Mouse (Mus musculus): ENCODE data around the gene Erv3. TPM values are rescaled to one million over a fixed set of nuclear protein-coding genes. Genes with fewer than 3 reads are reported as not detected.

Erv3 gene
- polyA plus RNA-seq, 1 experiment = not detected

- Histone ChIP-seq H3K27ac (ENCODE audit: insufficient read depth, low read depth, low read length) (no peak overlapping the region), H3K27me3 (replicated peaks; ENCODE audit: control insufficient read depth, insufficient read depth, low read length) (no peaks in the 10 kb centered on the region), H3K4me3 (ENCODE audit: insufficient read depth, low read depth, low read length) (no peak overlapping the region), H3K36me3 (ENCODE audit: control insufficient read depth, insufficient read depth, low read length) (no peaks in the 10 kb centered on the region), H3K4me1 (ENCODE audit: control insufficient read depth, insufficient read depth, low read length) (no peaks in the 10 kb centered on the region)
- WGBS = 42% methylated on average over 2 of the region's 2 CpGs
- TF ChIP-seq POLR2A (IDR thresholded peaks at IDR 0.05; ENCODE audit: low read depth, low read length) (no peak), CTCF (conservative IDR thresholded peaks at IDR 0.05; ENCODE audit: insufficient read depth, insufficient read length, low read depth, low read length) (no peak)
- DNase-seq = no peak
Observed at GRCm38 (mm10) chr2:131823931-131824330, 35.6 kb downstream of the Erv3 start.

GRCm38 (mm10) chr2:131822492-131822891 is 37.1 kb downstream of the Erv3 start:
- H3K4me3 ChIP-seq (ENCODE audit: insufficient read depth, low read depth, low read length) = no peak overlapping the region
- H3K36me3 ChIP-seq (ENCODE audit: control insufficient read depth, insufficient read depth, low read length) = no peaks in the 10 kb centered on the region
- DNase-seq = no peak
- H3K27ac ChIP-seq (ENCODE audit: insufficient read depth, low read depth, low read length) = no peak overlapping the region
- H3K4me1 ChIP-seq (ENCODE audit: control insufficient read depth, insufficient read depth, low read length) = no peaks in the 10 kb centered on the region
- no peaks in the 10 kb centered on the region for H3K27me3 ChIP-seq (replicated peaks; ENCODE audit: control insufficient read depth, insufficient read depth, low read length)
- 76% methylated on average over 3 of the region's 3 CpGs for WGBS
- no peak for TF ChIP-seq POLR2A (IDR thresholded peaks at IDR 0.05; ENCODE audit: low read depth, low read length)
- no peak for TF ChIP-seq CTCF (conservative IDR thresholded peaks at IDR 0.05; ENCODE audit: insufficient read depth, insufficient read length, low read depth, low read length)

- Histone ChIP-seq H3K27me3 (replicated peaks; ENCODE audit: control insufficient read depth, insufficient read depth, low read length) (no peaks in the 10 kb centered on the region), H3K27ac (ENCODE audit: insufficient read depth, low read depth, low read length) (no peak overlapping the region), H3K4me1 (ENCODE audit: control insufficient read depth, insufficient read depth, low read length) (no peaks in the 10 kb centered on the region), H3K36me3 (ENCODE audit: control insufficient read depth, insufficient read depth, low read length) (no peaks in the 10 kb centered on the region), H3K4me3 (ENCODE audit: insufficient read depth, low read depth, low read length) (no peak overlapping the region)
- WGBS = 66% methylated on average over 3 of the region's 3 CpGs
- no peak for TF ChIP-seq POLR2A (IDR thresholded peaks at IDR 0.05; ENCODE audit: low read depth, low read length)
- no peak for TF ChIP-seq CTCF (conservative IDR thresholded peaks at IDR 0.05; ENCODE audit: insufficient read depth, insufficient read length, low read depth, low read length)
- DNase-seq = no peak
Observed at GRCm38 (mm10) chr2:131821708-131821990, 37.9 kb downstream of the Erv3 start.

GRCm38 (mm10) chr2:131820932-131821707 is 38.4 kb downstream of the Erv3 start:
- Histone ChIP-seq H3K27me3 (replicated peaks; ENCODE audit: control insufficient read depth, insufficient read depth, low read length) (no peaks in the 10 kb centered on the region), H3K4me1 (ENCODE audit: control insufficient read depth, insufficient read depth, low read length) (no peaks in the 10 kb centered on the region), H3K27ac (ENCODE audit: insufficient read depth, low read depth, low read length) (no peak overlapping the region), H3K36me3 (ENCODE audit: control insufficient read depth, insufficient read depth, low read length) (no peaks in the 10 kb centered on the region), H3K4me3 (ENCODE audit: insufficient read depth, low read depth, low read length) (no peak overlapping the region)
- peak; percentile 78 for DNase-seq
- 32% methylated on average over 6 of the region's 6 CpGs for WGBS
- TF ChIP-seq POLR2A (IDR thresholded peaks at IDR 0.05; ENCODE audit: low read depth, low read length) (no peak), CTCF (conservative IDR thresholded peaks at IDR 0.05; ENCODE audit: insufficient read depth, insufficient read length, low read depth, low read length) (peak; percentile 62)

- Histone ChIP-seq H3K4me3 (ENCODE audit: insufficient read depth, low read depth, low read length) (no peak overlapping the region), H3K4me1 (ENCODE audit: control insufficient read depth, insufficient read depth, low read length) (no peaks in the 10 kb centered on the region), H3K27me3 (replicated peaks; ENCODE audit: control insufficient read depth, insufficient read depth, low read length) (no peaks in the 10 kb centered on the region), H3K27ac (ENCODE audit: insufficient read depth, low read depth, low read length) (no peak overlapping the region), H3K36me3 (ENCODE audit: control insufficient read depth, insufficient read depth, low read length) (no peaks in the 10 kb centered on the region)
- no peak for TF ChIP-seq POLR2A (IDR thresholded peaks at IDR 0.05; ENCODE audit: low read depth, low read length)
- peak; percentile 62 for TF ChIP-seq CTCF (conservative IDR thresholded peaks at IDR 0.05; ENCODE audit: insufficient read depth, insufficient read length, low read depth, low read length)
- peak; percentile 86 for DNase-seq
- 22% methylated on average over 14 of the region's 14 CpGs for WGBS
Observed at GRCm38 (mm10) chr2:131820088-131820675, 39.4 kb downstream of the Erv3 start.

GRCm38 (mm10) chr2:131814327-131814726 is 45.2 kb downstream of the Erv3 start:
- H3K27me3 ChIP-seq (replicated peaks; ENCODE audit: control insufficient read depth, insufficient read depth, low read length) = no peaks in the 10 kb centered on the region
- WGBS = 82% methylated on average over 10 of the region's 10 CpGs
- no peak for DNase-seq
- no peaks in the 10 kb centered on the region for H3K36me3 ChIP-seq (ENCODE audit: control insufficient read depth, insufficient read depth, low read length)
- H3K27ac ChIP-seq (ENCODE audit: insufficient read depth, low read depth, low read length) = no peak overlapping the region
- H3K4me3 ChIP-seq (ENCODE audit: insufficient read depth, low read depth, low read length) = no peak overlapping the region
- TF ChIP-seq POLR2A (IDR thresholded peaks at IDR 0.05; ENCODE audit: low read depth, low read length) (no peak), CTCF (conservative IDR thresholded peaks at IDR 0.05; ENCODE audit: insufficient read depth, insufficient read length, low read depth, low read length) (no peak)
- no peaks in the 10 kb centered on the region for H3K4me1 ChIP-seq (ENCODE audit: control insufficient read depth, insufficient read depth, low read length)

GRCm38 (mm10) chr2:131813437-131813836 is 46.1 kb downstream of the Erv3 start:
- TF ChIP-seq CTCF (conservative IDR thresholded peaks at IDR 0.05; ENCODE audit: insufficient read depth, insufficient read length, low read depth, low read length) (no peak), POLR2A (IDR thresholded peaks at IDR 0.05; ENCODE audit: low read depth, low read length) (no peak)
- H3K36me3 ChIP-seq (ENCODE audit: control insufficient read depth, insufficient read depth, low read length) = no peaks in the 10 kb centered on the region
- 90% methylated on average over 1 of the region's 1 CpGs for WGBS

More at GRCm38 (mm10) chr2:131813437-131813836, 46.1 kb downstream of the Erv3 start:
- H3K4me3 ChIP-seq (ENCODE audit: insufficient read depth, low read depth, low read length) = no peak overlapping the region
- DNase-seq = no peak
- H3K4me1 ChIP-seq (ENCODE audit: control insufficient read depth, insufficient read depth, low read length) = no peaks in the 10 kb centered on the region
- no peak overlapping the region for H3K27ac ChIP-seq (ENCODE audit: insufficient read depth, low read depth, low read length)
- no peaks in the 10 kb centered on the region for H3K27me3 ChIP-seq (replicated peaks; ENCODE audit: control insufficient read depth, insufficient read depth, low read length)
